Mouse (Mus musculus): ENCODE data around the gene H2-DMb1.
A peak's percentile ranks its signal among the peaks of the same experiment; 100 is the strongest.
"Not testable (repeated sequence)": the region's sequence is repeated elsewhere in the genome, so short reads cannot be mapped to it uniquely, and the experiment has no call there.

The H2-DMb1 gene

DNA sequence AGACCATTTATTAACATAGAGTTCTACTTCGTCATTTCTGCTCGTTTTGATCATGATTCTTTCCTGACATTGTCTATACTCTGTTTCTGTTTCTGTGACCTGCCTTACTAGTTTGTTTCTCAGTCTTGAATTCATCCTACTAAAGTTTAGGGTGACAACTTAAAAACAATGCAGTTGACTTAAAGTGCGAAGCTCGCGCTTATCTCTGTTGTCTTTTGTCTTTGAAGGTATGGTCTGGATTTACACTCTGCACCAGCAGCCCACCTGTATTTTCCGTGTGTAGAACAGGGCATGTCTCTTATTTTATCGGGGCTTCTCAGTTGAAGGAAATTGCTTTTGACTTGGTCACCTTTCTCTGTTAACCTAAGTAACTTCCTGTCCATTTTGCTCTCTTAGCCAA is 29.8 kb upstream of the H2-DMb1 start:
- DNase-seq (ENCODE audit: low spot score): no peak

DNA sequence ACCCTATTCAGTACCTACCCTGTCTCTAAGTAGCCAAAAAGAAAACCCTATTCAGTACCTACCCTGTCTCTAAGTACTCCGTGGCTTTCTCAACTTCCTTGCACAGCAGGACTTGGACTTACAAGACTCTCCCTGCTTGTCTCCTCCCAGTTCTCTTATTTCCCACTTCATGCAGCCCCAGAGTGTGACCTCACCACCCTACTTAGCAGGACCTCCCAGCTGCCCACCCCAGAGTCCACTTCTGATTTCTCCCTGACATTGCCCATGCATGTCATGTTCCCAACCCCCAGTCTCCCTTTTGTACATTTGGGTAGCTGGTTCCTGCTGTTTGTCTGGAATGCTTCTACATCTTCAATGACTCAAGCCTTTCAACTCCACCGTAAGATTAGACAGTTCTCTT is 29.4 kb upstream of the H2-DMb1 start:
- no peak for DNase-seq (ENCODE audit: low spot score)

DNA sequence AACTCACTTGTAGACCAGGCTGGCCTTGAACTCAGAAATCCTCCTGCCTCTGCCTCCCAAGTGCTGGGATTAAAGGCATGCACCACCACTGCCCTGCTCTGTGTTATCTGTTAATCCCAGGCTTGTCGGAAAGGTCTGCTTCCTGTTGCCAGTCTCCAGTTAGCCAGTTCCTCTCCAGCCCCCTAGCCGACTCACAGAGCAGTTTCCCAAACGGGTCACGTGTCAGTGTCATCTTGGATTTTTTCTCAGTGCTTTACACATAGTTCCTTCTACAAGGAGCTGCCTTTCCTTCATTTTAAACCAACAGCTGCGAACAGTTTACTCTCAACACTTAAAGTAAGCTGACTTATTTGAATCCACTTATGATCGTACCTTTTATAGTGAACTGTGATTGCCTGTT is 28.2 kb upstream of the H2-DMb1 start:
- DNase-seq (ENCODE audit: low spot score): no peak

DNA sequence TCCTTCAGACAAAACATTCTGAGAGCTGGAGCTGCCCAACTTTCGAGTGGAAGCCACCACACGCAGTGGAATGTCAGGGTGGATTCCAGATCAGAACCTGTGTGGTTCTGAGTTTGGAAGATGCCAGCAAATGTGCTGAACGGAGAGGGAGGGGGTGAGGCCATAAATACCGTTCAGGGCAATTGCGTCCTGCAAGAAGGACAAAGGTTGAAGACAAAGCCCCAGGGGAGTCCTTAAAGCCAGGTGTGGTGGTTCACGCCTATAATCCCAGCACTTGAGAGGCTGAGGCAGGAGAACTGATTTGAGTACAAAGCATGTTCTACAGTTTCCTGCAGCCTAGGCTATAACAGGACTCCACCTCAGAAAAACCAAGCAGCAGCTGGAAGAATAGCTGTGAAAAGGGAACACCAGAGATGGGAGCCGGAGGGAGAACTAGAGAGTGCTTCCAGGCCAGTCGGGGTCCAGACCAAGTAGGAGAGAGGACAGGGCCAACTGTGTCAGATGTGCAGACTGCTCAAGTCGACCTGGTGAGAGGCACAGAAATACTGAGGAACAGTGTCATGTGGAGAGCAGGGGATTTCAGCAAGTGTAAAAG is 25.9 kb upstream of the H2-DMb1 start:
- DNase-seq (ENCODE audit: low spot score): no peak

DNA sequence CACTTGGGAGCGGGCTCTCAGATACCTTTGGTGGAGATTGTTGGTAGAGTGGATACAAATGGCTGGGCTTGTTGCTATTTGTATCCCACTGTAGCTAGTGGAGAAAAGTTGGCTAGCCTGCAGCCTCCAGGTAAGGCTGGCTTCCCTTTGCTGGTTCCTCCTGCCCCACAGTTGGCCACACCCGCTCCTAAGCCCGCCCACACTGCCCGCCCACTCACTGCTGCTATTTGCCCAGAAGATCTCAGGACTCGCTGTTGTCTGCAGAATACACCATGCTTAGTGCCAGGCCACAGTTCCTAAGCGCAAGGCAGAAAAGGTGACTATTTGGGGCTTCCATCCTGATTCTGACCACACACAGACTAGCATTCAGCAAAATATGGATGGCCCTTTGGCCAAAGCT is 25.4 kb upstream of the H2-DMb1 start:
- DNase-seq (ENCODE audit: low spot score): no peak

DNA sequence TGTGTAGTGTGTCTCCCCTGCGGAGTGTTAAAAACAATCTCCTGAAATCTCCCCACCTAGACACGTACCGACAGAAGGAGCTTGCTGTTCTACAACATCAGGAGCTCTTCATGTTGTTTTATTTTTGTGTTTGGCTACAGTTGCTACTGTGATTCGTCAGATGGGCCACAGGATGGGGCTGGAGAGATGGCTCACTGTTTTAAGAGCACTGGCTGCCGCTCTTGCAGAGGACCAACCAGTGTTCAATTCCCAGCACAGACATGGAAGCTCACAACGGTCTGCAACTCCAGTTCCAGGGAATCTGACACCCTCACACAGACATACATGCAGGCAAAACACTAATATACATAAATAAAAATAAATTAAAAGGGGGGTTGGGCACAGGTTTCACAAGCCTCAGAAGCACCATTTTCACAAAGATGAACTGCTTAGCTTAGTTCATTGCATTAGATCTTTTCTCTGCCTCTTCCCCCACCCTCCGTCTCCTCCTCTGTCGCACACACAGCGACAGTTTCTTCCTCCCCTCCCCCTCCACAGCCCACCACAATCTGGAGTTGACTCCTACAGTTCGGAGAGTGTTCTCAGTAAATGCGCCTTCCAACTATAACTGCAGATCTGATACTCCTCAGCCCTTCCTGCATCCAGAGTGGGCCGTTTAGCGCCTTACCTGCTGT is 24.5 kb upstream of the H2-DMb1 start:
- no peak for DNase-seq (ENCODE audit: low spot score)

DNA sequence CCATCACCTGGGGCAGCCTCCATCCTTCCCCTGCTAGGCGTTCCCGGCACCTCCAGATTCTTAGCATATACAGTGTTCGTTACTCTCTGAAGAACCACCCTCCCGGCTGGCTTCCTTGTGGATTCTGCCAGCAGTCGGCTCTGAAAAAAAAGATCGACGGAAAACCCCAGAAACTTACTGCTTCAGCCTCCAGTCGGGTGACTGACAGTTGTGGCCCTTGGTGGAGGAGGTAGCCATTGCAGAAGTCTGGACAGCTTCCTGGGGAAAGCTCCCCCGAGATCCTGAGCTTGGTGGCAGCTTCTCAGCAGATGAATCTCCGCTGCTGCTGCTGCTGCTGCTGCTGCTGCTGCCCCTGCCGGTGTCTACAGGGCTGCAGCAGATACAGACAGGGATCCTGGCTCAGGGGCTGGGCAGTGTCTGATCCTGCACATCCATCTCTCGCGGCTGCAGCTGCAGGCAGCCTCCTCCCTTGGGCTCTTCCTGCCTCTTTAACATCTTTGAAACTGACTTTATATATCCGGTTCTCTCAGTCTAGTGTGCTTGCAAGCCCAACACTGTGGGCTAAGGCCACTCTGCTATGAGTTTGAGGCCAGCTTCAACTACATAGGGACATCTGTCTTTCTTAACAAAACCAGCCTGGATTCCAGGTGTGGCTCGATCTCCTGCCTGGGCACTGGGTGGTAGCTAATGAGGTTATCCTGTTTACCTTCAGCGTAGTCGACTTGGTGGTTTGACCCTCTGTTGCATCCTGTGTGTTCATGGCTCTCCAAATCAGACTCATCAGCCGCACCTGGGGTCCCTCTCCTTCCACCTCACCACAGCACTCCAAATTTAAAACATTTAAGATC is 23.7 kb upstream of the H2-DMb1 start:
- no peak for DNase-seq (ENCODE audit: low spot score)

DNA sequence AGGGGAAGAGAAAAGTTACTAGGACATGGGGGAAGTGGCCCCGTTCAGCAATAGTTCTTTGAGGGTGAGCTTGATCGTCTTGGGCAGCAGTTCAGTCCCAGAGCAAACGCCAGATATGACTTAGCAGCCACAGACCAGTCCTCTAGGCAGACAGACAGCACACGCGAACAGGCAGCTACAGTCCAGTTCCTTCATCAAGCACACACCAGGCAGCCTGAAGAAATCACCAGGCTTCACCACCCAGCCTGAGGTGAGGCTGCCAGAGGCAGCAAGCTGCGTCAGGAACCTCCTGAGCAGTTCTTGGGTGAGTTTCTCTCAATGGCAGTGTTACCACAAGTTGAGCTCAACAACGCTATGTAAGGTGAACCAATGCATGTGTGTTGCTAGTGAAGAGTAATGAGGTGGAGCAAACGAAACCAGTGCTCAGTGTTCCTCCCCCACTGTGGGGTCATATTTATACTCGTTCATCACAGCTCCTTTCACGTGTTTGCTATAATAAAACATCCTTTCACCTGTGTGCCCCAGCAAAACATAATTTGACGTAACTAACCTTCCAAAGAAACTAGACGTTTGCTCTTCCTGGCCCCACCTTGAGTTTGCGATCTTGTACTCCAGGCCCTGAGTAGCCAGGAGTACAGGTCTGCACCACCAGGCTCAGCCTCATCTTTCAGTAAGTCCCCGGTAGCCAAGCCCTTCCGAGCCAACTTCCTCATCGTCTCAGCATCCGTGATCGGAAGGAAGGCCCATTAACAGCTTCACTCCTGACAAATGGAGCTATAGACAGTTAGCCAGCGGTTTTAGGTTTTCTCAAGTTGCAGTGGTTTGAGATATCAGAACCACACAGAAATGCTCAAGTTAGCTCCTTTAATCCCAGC is 22.6 kb upstream of the H2-DMb1 start:
- DNase-seq (ENCODE audit: low spot score): no peak

DNA sequence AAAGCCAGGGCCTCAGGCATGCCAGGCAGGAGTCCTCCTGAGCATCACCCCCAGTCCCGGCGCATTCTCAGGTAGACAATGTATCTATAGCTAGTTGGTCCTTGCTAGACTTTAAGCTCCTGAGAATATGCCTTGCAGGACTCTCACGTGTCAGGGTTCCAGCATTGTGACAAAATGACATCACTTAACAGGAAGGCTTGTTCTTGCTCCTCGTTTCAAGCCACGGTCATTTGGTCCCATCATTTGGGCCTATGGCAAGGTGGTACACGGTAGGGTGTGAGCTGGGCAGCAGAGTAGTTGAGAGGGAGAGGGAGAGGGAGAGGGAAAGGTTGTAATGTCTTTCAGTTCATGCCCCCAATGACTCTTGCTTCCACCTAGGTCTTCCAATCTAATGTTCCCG is 21.0 kb upstream of the H2-DMb1 start:
- DNase-seq (ENCODE audit: low spot score): no peak

DNA sequence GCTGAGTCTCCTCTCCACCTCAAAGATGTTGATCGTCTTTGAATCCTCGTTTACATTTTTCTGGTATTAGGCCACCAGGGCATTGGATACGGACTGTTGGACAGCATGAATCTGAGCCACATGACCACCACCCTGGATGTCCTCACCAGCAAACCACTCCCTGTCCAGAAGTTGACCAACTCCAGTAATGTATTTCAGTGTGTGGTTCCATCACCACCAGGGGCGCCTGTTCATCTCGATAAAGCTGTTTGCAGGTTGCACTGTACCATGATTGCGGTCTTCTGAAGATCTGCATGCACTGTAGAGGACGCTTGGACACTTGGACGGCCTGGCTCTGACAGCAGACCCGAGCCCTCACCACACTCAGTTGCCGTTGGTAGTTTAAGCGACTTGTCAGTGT is 19.6 kb upstream of the H2-DMb1 start:
- DNase-seq (ENCODE audit: low spot score): no peak

DNA sequence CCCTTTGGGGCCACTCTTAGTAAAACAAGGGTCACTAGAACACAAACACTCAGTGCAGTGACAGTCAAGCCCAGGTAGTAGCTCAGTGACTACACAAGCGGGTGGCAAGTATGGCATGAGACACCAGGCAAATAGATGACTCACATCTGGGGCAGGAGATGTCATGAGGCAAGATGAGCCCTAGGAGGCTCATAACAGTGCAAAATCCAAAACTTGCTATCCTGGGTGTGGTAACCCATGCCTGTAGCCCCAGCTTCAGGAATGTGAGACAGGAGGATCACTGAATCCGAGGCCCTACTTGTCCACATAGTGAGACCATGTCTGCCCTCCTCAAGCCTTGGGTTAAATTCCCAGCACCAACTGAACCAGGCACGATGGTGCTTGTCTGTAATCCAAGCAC is 18.4 kb upstream of the H2-DMb1 start:
- no peak for DNase-seq (ENCODE audit: low spot score)

DNA sequence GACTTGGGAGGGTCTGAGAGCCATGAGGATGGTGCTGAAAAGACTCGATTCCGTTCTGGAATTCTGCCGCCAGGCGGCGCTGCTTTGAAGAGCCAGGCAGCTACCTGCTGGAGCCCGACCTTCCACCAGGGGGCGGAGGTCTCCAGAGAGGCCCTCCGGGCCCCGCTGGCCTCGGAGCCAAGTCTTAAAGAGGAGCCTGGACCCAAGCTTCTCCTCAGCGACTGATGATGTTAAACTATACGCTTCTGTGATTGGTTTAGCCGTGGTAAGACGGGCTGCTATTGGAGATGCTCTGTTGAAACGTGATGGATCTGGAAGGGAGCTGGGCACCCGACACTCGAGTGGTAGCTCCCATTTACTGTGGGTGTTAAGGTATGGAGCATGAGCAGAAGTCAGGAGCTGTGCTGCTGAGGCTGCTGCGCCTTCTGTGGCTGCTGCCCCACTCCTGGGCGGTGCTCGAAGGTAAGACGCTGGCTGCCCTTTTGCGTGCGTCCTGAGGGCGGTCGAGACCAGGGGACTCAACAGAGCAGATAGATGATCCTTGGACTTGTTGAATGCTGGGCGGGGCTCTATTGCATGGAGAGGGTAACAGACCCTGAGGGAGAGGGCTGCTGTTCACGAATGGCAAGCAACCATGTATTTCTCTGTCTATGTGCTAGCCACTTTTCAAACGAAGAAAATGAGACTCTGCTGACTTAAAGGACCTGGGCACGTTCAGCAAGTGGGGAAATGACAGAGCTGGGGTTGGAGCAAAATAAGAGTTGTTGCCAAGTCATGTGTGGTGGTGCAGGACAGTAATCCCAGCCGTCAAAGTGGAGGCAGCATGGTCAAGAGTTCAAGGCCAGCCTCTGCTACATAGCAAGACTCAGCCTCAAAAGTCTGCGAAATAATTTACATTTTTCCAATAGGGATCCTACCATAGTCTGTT is 17.3 kb upstream of the H2-DMb1 start:
- DNase-seq (ENCODE audit: low spot score): peak; percentile 99

DNA sequence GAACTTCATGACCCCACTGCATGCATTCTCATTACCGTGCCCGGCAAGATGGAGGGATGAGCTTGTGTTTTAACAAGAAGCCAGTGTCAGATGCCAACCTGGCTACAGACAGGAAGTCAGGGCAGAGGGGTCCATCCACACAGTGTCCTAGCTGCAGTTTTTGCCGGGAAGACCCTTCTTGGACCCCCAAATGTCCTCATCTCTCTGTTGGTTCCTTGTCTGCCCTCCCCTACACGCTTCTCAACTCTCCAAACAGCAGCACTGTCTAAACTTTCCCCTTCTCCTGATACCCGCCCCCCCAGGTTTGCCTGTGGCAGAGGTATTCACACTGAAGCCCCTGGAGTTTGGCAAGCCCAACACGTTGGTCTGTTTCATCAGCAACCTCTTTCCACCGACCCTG is 15.3 kb upstream of the H2-DMb1 start:
- DNase-seq (ENCODE audit: low spot score): no peak

DNA sequence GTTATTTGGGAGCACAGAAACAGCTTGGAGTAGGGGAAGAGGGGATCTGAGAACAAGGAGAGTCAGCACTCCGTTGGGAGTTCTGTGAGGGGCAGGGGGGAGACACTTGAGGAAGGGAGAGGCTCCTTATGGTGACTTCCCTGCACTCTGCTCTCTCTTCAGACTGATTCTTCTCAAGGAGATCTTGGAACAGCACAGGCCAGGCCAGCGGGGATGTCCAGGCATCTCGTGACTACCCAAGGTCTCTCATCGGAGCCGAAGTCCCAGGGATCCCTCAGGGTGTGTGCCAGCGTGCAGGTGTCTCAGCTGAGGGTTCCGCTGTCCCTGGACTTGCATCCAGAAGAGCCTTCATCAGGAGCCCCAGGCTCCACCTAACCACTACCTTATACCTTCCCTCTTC is 14.2 kb upstream of the H2-DMb1 start:
- no peak for DNase-seq (ENCODE audit: low spot score)

DNA sequence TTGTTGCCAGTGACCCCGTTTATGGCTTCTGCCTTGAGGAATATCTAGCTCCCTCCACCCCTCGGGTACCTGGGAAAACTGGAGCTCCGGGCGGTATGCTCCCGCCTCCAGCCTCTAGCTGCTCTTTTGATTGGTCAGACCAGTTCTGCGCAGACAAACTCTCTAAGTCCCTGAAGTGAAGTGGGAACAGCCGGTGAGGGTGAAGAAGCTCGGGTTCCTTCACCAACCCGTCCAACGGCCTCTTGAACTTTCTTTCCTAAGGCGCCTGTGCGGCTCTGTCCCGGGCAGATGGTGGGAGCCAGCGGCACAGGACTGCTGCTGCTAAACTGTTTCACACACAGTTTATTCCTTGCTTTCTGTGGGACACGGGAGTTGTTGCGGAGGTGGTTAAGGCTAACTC is 13.5 kb upstream of the H2-DMb1 start:
- DNase-seq (ENCODE audit: low spot score): no peak

DNA sequence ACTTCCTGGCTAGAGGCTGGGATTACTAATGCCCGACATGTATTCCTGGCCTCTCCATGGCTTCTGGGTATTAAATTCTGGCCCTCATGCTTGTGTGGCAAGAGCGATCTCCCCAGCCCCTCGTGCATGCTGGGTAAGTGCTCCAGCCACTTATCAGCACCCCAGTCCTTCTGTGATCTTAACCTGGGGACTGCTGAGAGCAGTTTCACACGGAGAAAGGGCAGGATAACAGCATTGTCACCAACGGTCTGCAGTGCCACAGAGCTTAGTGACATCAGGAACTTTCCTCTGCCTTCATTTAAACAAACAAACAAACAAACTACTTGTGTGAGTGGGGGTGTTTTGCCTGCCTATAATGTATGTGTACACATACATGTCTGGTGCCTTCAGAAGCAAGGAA is 12.6 kb upstream of the H2-DMb1 start:
- DNase-seq (ENCODE audit: low spot score): no peak

DNA sequence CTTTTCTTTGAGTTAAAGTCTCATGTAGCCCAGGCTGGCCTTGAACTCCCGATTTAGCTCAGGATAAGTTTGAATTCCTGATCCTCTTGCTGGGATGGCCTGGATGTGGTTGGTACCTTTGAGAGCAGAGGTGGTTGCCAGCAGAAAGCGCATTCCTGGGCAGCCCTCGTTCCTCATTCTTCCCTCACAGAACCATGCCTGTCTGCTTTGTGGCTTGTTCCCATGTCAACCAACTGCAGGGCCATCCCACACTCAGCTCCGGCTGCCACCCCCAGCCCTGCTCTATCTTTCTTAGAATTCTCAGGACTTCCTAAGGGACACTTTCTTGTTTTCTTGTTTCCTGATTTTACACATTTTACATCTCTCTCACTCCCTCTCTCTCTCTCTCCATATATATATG is 11.4 kb upstream of the H2-DMb1 start:
- DNase-seq (ENCODE audit: low spot score): no peak

DNA sequence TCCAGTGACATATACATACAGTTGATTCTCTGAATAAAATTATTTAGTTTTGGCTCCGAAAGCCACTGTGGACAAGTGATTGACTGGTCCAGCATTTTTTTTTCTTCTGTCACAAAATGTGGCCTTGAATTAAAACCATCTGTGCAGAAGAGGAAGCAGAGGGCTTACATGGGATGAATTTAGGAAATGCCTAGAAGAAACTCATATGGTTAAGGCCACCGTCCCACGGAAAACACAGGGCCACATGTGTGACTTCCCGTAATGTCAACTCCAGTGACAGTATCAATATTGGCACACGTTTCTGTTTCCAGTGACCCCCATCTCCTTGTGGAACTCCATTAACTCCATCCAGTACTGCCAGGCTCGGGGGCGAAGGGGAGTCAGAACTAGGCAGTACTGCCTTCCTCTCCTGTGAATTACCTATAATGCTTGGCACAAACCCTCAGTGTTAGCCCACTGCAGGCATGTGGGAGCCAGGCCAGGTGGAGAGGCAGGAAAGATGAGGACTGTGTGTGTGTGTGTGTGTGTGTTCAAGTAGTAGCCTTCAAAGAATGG is 10.3 kb upstream of the H2-DMb1 start:
- DNase-seq (ENCODE audit: low spot score): no peak

DNA sequence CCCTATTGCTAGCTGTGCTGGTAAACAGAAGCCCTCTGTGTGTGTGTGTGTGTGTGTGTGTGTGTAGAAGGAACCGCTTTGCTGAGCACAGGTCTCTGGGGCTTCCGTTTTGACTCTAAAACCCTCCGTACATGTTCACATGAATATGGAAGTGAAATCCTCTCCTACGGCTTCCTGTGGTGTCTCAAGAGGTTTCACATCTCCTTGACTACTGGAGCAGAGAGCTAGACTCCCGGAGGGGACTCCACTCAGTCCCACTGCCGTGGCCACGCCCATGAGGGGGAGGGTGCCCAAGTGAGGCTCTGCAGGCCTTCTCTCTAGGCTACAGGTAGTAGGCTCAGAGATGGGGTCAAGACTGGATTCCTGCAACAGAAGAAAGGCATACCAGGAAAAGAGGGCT is 9.8 kb upstream of the H2-DMb1 start, which contains the start of gene H2-DMb2:
Gene H2-DMb2 (plus strand): TSS at position 275 of the 400 bp plus-strand sequence.
- DNase-seq (ENCODE audit: low spot score): no peak

DNA sequence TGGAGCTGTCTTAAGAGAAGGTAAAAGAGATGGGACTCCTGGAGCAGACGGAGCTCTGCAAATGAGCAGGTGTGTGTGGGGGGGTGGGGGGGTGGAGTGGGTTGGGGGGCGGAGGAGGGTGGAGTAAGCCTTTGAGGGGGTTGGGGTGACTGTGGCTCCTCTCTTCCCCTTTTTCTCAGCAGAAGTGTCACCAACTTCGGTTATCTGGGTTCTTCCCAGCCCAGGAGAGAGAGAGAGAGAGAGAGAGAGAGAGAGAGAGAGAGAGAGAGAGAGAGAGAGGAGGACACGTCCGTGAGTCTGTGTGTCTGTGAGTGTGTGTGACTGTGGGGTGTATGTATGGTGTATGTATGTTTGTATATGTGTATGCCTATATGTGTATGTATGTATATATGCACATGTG is 9.4 kb upstream of the H2-DMb1 start:
- DNase-seq (ENCODE audit: low spot score): no peak

DNA sequence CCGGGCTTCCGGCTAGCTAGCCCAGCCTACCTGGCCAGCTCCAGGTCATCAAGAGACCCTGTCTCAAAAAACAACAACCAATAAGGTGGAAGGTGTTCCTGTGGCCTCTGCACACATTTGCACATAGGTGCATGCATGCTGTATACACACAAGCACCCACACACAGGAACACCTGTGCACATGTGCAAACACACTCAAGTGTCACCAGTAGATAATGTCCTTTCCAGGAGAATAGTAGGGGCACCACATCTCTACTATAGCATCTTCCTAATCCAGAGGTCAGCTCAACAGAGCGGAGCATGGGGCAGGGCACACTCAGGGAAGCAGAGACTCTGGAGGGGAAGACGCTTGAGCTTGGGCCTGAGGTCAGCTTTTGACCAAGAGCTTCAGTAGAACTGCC is 8.7 kb upstream of the H2-DMb1 start:
- DNase-seq (ENCODE audit: low spot score): not testable (repeated sequence)

All from ovary, postnatal 10 days (tissue).